Mouse (Mus musculus): ENCODE measurements at regions not wholly inside any gene's neighbourhood (a gene's known extent, or its start where the extent isn't known, plus 50 kb on each side); places are given as distances from the start of the nearest gene placed in this dataset.

DNA sequence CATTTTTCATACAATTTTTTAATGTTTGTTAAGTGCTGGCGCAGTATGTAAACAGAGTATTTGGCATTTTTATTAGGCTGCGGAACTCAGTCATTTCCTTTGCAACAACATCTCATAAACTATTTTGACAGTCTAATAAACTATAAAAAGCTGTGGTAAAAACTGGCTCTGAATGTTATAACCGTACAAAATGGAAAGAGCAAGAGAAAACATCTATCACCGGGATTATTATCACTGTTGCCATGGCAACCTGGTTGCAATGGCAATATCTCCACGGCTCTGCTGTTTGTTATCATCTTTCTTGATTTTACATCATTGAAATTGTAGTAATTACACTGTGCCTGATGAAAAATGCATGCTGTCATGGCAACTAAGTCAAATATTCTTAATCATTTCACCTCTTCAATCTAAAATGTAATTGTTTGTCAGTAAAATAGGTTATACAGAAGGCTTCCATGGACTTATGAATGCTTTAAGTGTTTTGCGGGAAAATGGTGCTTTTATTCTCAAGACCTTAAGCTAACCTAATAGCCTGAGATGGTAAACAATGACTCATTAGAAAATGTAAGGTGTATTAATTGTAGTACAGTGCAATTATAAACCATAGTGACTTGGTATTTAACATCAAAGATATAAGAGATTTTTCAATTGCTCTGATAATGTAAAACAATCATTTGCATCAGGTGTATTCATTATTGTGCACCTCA is 671.0 kb downstream of the Car8 start:
- 78% methylated on average over 6 of the region's 6 CpGs for WGBS
- 0 out of 2 replicates have a peak, but pooled peaks have one; percentile 36 for ATAC-seq (replicated peaks; ENCODE audit: low FRiP score)
- Histone ChIP-seq H3K36me3 (ENCODE audit: control insufficient read depth, insufficient read depth, low read length) (no peaks in the 10 kb centered on the region), H3K9ac (ENCODE audit: low read length) (no peak overlapping the region), H3K4me1 (replicated peaks; ENCODE audit: control insufficient read depth, insufficient read depth, low read length) (no peaks in the 10 kb centered on the region), H3K4me3 (ENCODE audit: low read depth, low read length) (no peak overlapping the region), H3K9me3 (ENCODE audit: control insufficient read depth, low read length) (no peaks in the 10 kb centered on the region), H3K27me3 (ENCODE audit: control insufficient read depth, insufficient read depth, low read length) (no peaks in the 10 kb centered on the region), H3K27ac (ENCODE audit: low read depth, low read length) (no peak overlapping the region), H3K4me2 (ENCODE audit: low read depth, low read length, severe bottlenecking) (no peak overlapping the region)
- DNase-seq (ENCODE audit: low spot score), result no peak

GRCm38 (mm10) chr4:7559867-7560832 is 678.7 kb downstream of the Car8 start:
- Histone ChIP-seq H3K4me3 (ENCODE audit: low read depth, low read length) (no peak overlapping the region), H3K9me3 (ENCODE audit: control insufficient read depth, low read length) (no peaks in the 10 kb centered on the region), H3K9ac (ENCODE audit: low read length) (no peak overlapping the region), H3K4me2 (ENCODE audit: low read depth, low read length, severe bottlenecking) (no peak overlapping the region), H3K4me1 (replicated peaks; ENCODE audit: control insufficient read depth, insufficient read depth, low read length) (no peaks in the 10 kb centered on the region), H3K36me3 (ENCODE audit: control insufficient read depth, insufficient read depth, low read length) (no peaks in the 10 kb centered on the region), H3K27me3 (ENCODE audit: control insufficient read depth, insufficient read depth, low read length) (no peaks in the 10 kb centered on the region), H3K27ac (ENCODE audit: low read depth, low read length) (no peak overlapping the region)
- 74% methylated on average over 7 of the region's 7 CpGs for WGBS
- no peak for DNase-seq (ENCODE audit: low spot score)
- ATAC-seq (replicated peaks; ENCODE audit: low FRiP score), result no peak

DNA sequence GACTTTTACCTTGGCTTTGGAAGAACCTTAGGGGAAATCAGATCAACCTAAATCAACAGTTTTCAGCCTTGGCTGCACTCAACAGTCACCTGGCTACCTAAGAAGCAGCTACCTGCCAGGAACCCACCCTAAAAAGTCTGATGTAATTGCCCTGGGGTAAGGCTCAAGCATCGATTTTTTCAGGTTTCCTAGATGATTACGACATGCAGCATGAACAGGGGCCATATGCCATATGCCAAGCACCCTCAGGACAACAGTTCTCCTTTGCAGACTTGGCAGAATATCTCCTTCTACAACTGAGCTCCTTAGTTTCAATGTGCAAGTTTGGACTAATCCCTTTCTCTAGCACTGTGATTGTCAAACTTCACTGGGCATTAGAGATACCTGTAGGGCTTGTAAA is 680.1 kb downstream of the Car8 start:
- Histone ChIP-seq H3K36me3 (ENCODE audit: control insufficient read depth, insufficient read depth, low read length) (no peaks in the 10 kb centered on the region), H3K27me3 (ENCODE audit: control insufficient read depth, insufficient read depth, low read length) (no peaks in the 10 kb centered on the region), H3K4me1 (replicated peaks; ENCODE audit: control insufficient read depth, insufficient read depth, low read length) (no peaks in the 10 kb centered on the region), H3K27ac (ENCODE audit: low read depth, low read length) (no peak overlapping the region), H3K4me3 (ENCODE audit: low read depth, low read length) (no peak overlapping the region), H3K4me2 (ENCODE audit: low read depth, low read length, severe bottlenecking) (no peak overlapping the region), H3K9ac (ENCODE audit: low read length) (no peak overlapping the region), H3K9me3 (ENCODE audit: control insufficient read depth, low read length) (no peaks in the 10 kb centered on the region)
- no peak for ATAC-seq (replicated peaks; ENCODE audit: low FRiP score)
- 95% methylated on average over 2 of the region's 2 CpGs for WGBS
- DNase-seq (ENCODE audit: low spot score), result no peak

- H3K4me1 ChIP-seq (replicated peaks; ENCODE audit: control insufficient read depth, insufficient read depth, low read length), result no peaks in the 10 kb centered on the region
- ATAC-seq (replicated peaks; ENCODE audit: low FRiP score) (no peak), DNase-seq (ENCODE audit: low spot score) (no peak)
- WGBS, result 91% methylated on average over 4 of the region's 4 CpGs
- H3K27me3 ChIP-seq (ENCODE audit: control insufficient read depth, insufficient read depth, low read length), result no peaks in the 10 kb centered on the region
- H3K36me3 ChIP-seq (ENCODE audit: control insufficient read depth, insufficient read depth, low read length), result no peaks in the 10 kb centered on the region
- H3K27ac ChIP-seq (ENCODE audit: low read depth, low read length), result no peak overlapping the region
- H3K4me2 ChIP-seq (ENCODE audit: low read depth, low read length, severe bottlenecking), result no peak overlapping the region
- no peak overlapping the region for H3K9ac ChIP-seq (ENCODE audit: low read length)
- no peak overlapping the region for H3K4me3 ChIP-seq (ENCODE audit: low read depth, low read length)
- H3K9me3 ChIP-seq (ENCODE audit: control insufficient read depth, low read length), result no peaks in the 10 kb centered on the region
Observed at GRCm38 (mm10) chr4:7534301-7534700, 704.5 kb downstream of the Car8 start.

GRCm38 (mm10) chr4:7527718-7528117 is 711.1 kb downstream of the Car8 start:
- 91% methylated on average over 2 of the region's 2 CpGs for WGBS
- no peak for ATAC-seq (replicated peaks; ENCODE audit: low FRiP score)
- no peaks in the 10 kb centered on the region for H3K36me3 ChIP-seq (ENCODE audit: control insufficient read depth, insufficient read depth, low read length)

GRCm38 (mm10) chr4:7513081-7513480 is 725.8 kb downstream of the Car8 start:
- no peak for ATAC-seq (replicated peaks; ENCODE audit: low FRiP score)
- no peak for DNase-seq (ENCODE audit: low spot score)
- no peak overlapping the region for H3K4me2 ChIP-seq (ENCODE audit: low read depth, low read length, severe bottlenecking)
- no peaks in the 10 kb centered on the region for H3K9me3 ChIP-seq (ENCODE audit: control insufficient read depth, low read length)
- no peak overlapping the region for H3K4me3 ChIP-seq (ENCODE audit: low read depth, low read length)
- H3K27ac ChIP-seq (ENCODE audit: low read depth, low read length), result no peak overlapping the region
- no peaks in the 10 kb centered on the region for H3K27me3 ChIP-seq (ENCODE audit: control insufficient read depth, insufficient read depth, low read length)
- H3K9ac ChIP-seq (ENCODE audit: low read length), result no peak overlapping the region
- no peaks in the 10 kb centered on the region for H3K36me3 ChIP-seq (ENCODE audit: control insufficient read depth, insufficient read depth, low read length)
- 71% methylated on average over 1 of the region's 1 CpGs for WGBS
- H3K4me1 ChIP-seq (replicated peaks; ENCODE audit: control insufficient read depth, insufficient read depth, low read length), result no peaks in the 10 kb centered on the region

More at GRCm38 (mm10) chr4:7527718-7528117, 711.1 kb downstream of the Car8 start:
- H3K27me3 ChIP-seq (ENCODE audit: control insufficient read depth, insufficient read depth, low read length), result no peaks in the 10 kb centered on the region
- no peak overlapping the region for H3K4me2 ChIP-seq (ENCODE audit: low read depth, low read length, severe bottlenecking)
- no peak overlapping the region for H3K27ac ChIP-seq (ENCODE audit: low read depth, low read length)
- DNase-seq (ENCODE audit: low spot score), result no peak
- H3K4me3 ChIP-seq (ENCODE audit: low read depth, low read length), result no peak overlapping the region
- no peak overlapping the region for H3K9ac ChIP-seq (ENCODE audit: low read length)
- H3K9me3 ChIP-seq (ENCODE audit: control insufficient read depth, low read length), result no peaks in the 10 kb centered on the region
- no peaks in the 10 kb centered on the region for H3K4me1 ChIP-seq (replicated peaks; ENCODE audit: control insufficient read depth, insufficient read depth, low read length)

DNA sequence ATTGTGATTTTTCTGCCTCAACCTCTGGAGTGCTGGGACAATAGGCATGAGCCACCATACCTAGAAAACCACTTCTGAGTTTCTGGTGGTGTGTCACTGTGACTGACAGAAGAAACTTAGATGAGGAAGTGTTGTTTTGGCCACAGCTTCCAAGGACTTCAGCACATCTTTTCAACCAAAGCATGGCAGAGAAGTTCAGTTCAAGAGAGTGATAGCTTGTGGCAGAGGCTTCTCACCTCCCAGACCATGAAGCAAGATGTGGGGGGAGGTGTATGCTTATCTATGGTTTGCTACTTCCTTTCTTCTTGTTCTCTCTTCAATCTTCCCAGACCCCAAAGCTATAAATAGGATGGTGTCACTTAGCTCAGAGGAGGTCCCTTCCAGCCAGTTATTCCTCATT is 753.3 kb downstream of the Car8 start:
- Histone ChIP-seq H3K36me3 (ENCODE audit: control insufficient read depth, insufficient read depth, low read length) (no peaks in the 10 kb centered on the region), H3K9me3 (ENCODE audit: control insufficient read depth, low read length) (no peaks in the 10 kb centered on the region), H3K4me1 (replicated peaks; ENCODE audit: control insufficient read depth, insufficient read depth, low read length) (no peaks in the 10 kb centered on the region), H3K4me2 (ENCODE audit: low read depth, low read length, severe bottlenecking) (no peak overlapping the region), H3K4me3 (ENCODE audit: low read depth, low read length) (no peak overlapping the region), H3K9ac (ENCODE audit: low read length) (no peak overlapping the region), H3K27me3 (ENCODE audit: control insufficient read depth, insufficient read depth, low read length) (no peaks in the 10 kb centered on the region), H3K27ac (ENCODE audit: low read depth, low read length) (no peak overlapping the region)
- DNase-seq (ENCODE audit: low spot score) (no peak), ATAC-seq (replicated peaks; ENCODE audit: low FRiP score) (no peak)

DNA sequence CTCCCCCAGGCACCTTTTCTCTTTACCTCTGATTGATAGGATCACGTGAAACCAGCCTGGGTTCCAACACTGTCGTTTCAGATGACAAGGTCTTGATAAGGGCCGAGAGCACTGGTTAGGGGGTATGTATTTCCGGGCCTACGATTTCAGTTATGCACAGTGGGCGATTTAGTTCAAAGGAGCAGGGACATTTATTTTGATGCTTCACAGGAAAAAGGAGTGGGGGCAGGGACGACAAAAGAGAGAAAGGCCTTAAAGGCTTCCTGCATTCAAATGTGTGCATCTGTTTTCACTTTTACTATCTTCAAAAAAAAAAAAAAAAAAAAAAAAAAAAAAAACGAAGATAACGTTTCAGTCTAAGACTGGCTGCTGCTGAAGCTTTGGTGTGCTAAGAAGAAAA is 783.7 kb downstream of the Car8 start:
- no peaks in the 10 kb centered on the region for H3K9me3 ChIP-seq (ENCODE audit: control insufficient read depth, low read length)
- ATAC-seq (replicated peaks; ENCODE audit: low FRiP score) (0 out of 2 replicates have a peak, but pooled peaks have one; percentile 36), DNase-seq (ENCODE audit: low spot score) (no peak)
- H3K27ac ChIP-seq (ENCODE audit: low read depth, low read length), result no peak overlapping the region
- H3K9ac ChIP-seq (ENCODE audit: low read length), result no peak overlapping the region
- H3K4me2 ChIP-seq (ENCODE audit: low read depth, low read length, severe bottlenecking), result no peak overlapping the region
- H3K4me3 ChIP-seq (ENCODE audit: low read depth, low read length), result no peak overlapping the region
- H3K36me3 ChIP-seq (ENCODE audit: control insufficient read depth, insufficient read depth, low read length), result no peaks in the 10 kb centered on the region
- WGBS, result 32% methylated on average over 8 of the region's 9 CpGs
- no peaks in the 10 kb centered on the region for H3K4me1 ChIP-seq (replicated peaks; ENCODE audit: control insufficient read depth, insufficient read depth, low read length)
- no peaks in the 10 kb centered on the region for H3K27me3 ChIP-seq (ENCODE audit: control insufficient read depth, insufficient read depth, low read length)

All from forebrain, embryonic 11.5 days (tissue).